Mouse (Mus musculus) forebrain, embryonic 14.5 days (tissue): ENCODE results near the gene Ankzf1. TPM values are rescaled to one million over a fixed set of nuclear protein-coding genes. Genes with fewer than 3 reads are reported as not detected.

Experiments
- ATAC-seq: fragments of 200-750 bp; cut with Nextera tagmentation; 2 replicates; pipeline ENCODE4 v1.8.0; 2017; ENCODE audit warnings: mild to moderate bottlenecking, moderate library complexity
- DNase-seq: peaks from one replicate; pipeline ENCODE4 v3.0.0-alpha.2; 2015; ENCODE audit warnings: low spot score
- H3K27ac ChIP-seq: fragments of 300-500 bp; sonication (generic); 2 replicates; pipeline ENCODE4 v1.5.1; 2014; ENCODE audit warnings: low read depth, mild to moderate bottlenecking, control low read depth, low read length, moderate library complexity
- H3K27me3 ChIP-seq: fragments of 300-500 bp; sonication (generic); replicated peaks from 2 replicates; pipeline ENCODE4 v1.6.1; 2014; ENCODE audit warnings: low read length, control low read depth, mixed read lengths; ENCODE audit not compliant: control insufficient read depth, insufficient read depth
- H3K36me3 ChIP-seq: fragments of 300-500 bp; sonication (generic); 2 replicates; pipeline ENCODE4 v1.6.1; 2014; ENCODE audit warnings: low read length, control low read depth; ENCODE audit not compliant: control insufficient read depth, insufficient read depth
- H3K4me1 ChIP-seq: fragments of 300-500 bp; sonication (generic); 2 replicates; pipeline ENCODE4 v1.6.1; 2014; ENCODE audit warnings: antibody characterized with exemption, low read length, control low read depth; ENCODE audit not compliant: control insufficient read depth, insufficient read depth
- H3K4me2 ChIP-seq: fragments of 300-500 bp; sonication (generic); 2 replicates; pipeline ENCODE4 v1.6.1; 2014; ENCODE audit warnings: mild to moderate bottlenecking, control low read depth, low read length
- H3K4me3 ChIP-seq: fragments of 300-500 bp; sonication (generic); 2 replicates; pipeline ENCODE4 v1.5.1; 2014; ENCODE audit warnings: low read depth, low read length, control low read depth
- H3K9ac ChIP-seq: fragments of 300-500 bp; sonication (generic); 2 replicates; pipeline ENCODE4 v1.6.1; 2014; ENCODE audit warnings: mild to moderate bottlenecking, low read length, control low read depth, moderate library complexity
- H3K9me3 ChIP-seq: fragments of 300-500 bp; sonication (generic); replicated peaks from 2 replicates; pipeline ENCODE4 v1.6.1; 2016; ENCODE audit warnings: low read length, control low read depth, mixed read lengths; ENCODE audit not compliant: control insufficient read depth
- WGBS: fragments of 180-500 bp; shearing (Covaris S2); extraction: QIAGEN DNeasy Blood & Tissue Kit; methylation state at CpG from one replicate; pipeline ENCODE4 v1.1.7; 2014; 5-methylcytosine and 5-hydroxymethylcytosine counted together
- microRNA-seq: library from miRNA; unstranded; fragments of <30 nt; microRNA quantifications from one replicate; pipeline ENCODE4, GENCODE M21; 2016
- polyA plus RNA-seq: library from polyadenylated mRNA; unstranded; fragments of >200 nt; fragmentation: Nextera tagmentation; extraction: Ambion mirVana; gene quantifications from 2 replicates; pipeline ENCODE4 v1.2.1, GENCODE M21; 2014

The Ankzf1 gene
- polyA plus RNA-seq, 1 experiment from 2014 or later = 16.9 TPM

- Histone ChIP-seq H3K27ac (no peak overlapping the region), H3K36me3 (peaks cover 31% of the 10 kb centered on the region), H3K27me3 (no peaks in the 10 kb centered on the region), H3K4me1 (peaks cover 9% of the 10 kb centered on the region; the same call in 1 of the 2 replicates), H3K9ac (no peak overlapping the region), H3K4me2 (no peak overlapping the region), H3K4me3 (no peak overlapping the region), H3K9me3 (no peaks in the 10 kb centered on the region)
- 85% methylated on average over 10 of the region's 10 CpGs for WGBS
- ATAC-seq (no peak), DNase-seq (no peak)
Observed at GRCm38 (mm10) chr1:75239591-75239990, 47.6 kb downstream of the Ankzf1 start.

DNA sequence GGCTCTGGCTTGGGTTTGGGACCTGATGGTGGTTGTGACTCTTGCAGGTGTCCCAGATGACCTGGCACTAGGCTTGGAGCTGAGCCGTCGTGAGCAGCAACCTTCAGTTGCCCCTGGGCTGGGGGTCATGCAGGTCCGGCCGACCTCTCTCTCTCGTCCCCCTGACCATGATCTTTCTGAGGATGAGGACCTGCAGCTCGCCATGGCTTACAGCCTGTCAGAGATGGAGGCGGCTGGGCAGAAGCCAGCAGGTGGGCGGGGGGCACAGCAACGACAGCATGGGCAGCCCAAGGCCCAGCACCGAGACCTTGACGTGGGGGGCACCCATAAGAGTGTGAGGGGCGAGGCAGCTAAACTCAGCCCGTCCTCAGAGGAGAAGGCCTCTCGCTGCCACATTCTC is 51.5 kb downstream of the Ankzf1 start:
- H3K9me3 ChIP-seq = no peaks in the 10 kb centered on the region
- H3K9ac ChIP-seq = no peak overlapping the region
- peaks cover 31% of the 10 kb centered on the region for H3K36me3 ChIP-seq
- no peak overlapping the region for H3K4me3 ChIP-seq
- peaks cover 8% of the 10 kb centered on the region; the same call in 1 of the 2 replicates for H3K4me1 ChIP-seq
- no peak overlapping the region for H3K4me2 ChIP-seq
- H3K27ac ChIP-seq = no peak overlapping the region
- ATAC-seq (no peak), DNase-seq (no peak)
- WGBS = 86% methylated on average over 14 of the region's 14 CpGs
- no peaks in the 10 kb centered on the region for H3K27me3 ChIP-seq

DNA sequence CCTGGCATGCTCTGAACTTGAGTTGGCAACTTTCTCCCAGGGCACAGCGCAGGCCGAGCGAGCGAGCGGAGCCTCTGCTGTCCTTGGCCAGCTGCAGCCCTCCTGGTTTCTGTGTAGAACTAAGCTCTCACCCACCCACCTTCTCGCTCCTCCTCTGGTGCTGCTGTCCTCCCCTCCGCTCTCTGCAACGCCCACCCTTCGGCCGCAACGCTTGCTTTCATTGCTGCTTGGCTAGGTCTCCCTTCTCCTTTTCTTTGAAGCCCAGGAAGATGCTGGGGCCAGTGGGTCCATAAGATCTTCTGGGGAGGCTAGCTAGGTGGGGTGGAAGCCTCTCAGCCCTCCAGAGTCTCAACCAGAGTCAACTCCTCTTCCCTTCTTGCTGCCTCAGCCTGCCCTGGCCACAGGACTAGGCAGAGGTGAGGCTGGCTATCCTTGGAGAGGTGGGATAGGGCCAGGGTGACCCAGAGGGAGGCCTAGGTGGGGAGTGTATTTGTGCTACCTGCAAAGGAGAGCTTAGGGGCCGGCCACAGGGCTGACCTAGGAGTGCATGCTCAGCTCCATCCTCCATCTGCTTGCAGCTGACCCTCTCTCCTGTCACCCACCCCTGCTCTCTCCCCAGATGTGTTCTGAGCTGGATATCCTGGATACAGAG is 52.4 kb downstream of the Ankzf1 start:
- ATAC-seq (no peak; the same call in 1 of the 2 replicates), DNase-seq (no peak)
- no peak overlapping the region for H3K4me3 ChIP-seq
- H3K27me3 ChIP-seq = no peaks in the 10 kb centered on the region
- no peak overlapping the region for H3K27ac ChIP-seq
- no peak overlapping the region for H3K9ac ChIP-seq
- peaks cover 8% of the 10 kb centered on the region; the same call in 1 of the 2 replicates for H3K4me1 ChIP-seq
- WGBS = 87% methylated on average over 12 of the region's 12 CpGs
- H3K36me3 ChIP-seq = peaks cover 31% of the 10 kb centered on the region
- H3K4me2 ChIP-seq = no peak overlapping the region
- H3K9me3 ChIP-seq = no peaks in the 10 kb centered on the region

DNA sequence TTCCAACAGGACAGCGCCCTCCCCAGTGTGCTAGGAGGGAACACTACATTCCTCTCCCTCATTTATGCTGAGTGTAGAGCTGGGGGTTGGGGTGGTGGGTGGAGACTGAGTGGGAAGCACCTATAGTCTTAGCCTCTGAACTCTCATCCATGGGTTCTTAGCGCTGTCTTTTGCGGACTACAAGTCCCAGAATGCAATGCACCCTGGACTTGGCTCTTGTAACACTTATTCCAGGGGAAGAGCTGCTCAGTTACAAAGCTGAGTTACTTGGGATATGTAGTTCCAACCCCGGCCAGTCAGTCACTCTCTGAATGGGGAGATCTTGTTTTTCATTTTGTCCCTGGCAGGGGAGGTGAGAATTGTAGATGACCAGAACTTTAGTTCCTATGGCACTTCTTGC is 52.9 kb downstream of the Ankzf1 start:
- Histone ChIP-seq H3K9me3 (no peaks in the 10 kb centered on the region), H3K9ac (no peak overlapping the region), H3K4me2 (no peak overlapping the region), H3K27ac (no peak overlapping the region), H3K4me1 (peaks cover 8% of the 10 kb centered on the region; the same call in 1 of the 2 replicates), H3K4me3 (no peak overlapping the region), H3K27me3 (no peaks in the 10 kb centered on the region), H3K36me3 (peaks cover 26% of the 10 kb centered on the region)
- DNase-seq (peak; percentile 88), ATAC-seq (peak; percentile 88)
- 12% methylated on average over 4 of the region's 4 CpGs for WGBS

- H3K36me3 ChIP-seq = peaks cover 8% of the 10 kb centered on the region; the same call in 1 of the 2 replicates
- no peaks in the 10 kb centered on the region for H3K9me3 ChIP-seq
- H3K4me3 ChIP-seq = no peak overlapping the region
- H3K4me2 ChIP-seq = no peak overlapping the region
- DNase-seq = no peak
- 83% methylated on average over 16 of the region's 16 CpGs for WGBS
- H3K4me1 ChIP-seq = peaks cover 16% of the 10 kb centered on the region; the same call in 1 of the 2 replicates
- no peaks in the 10 kb centered on the region for H3K27me3 ChIP-seq
- H3K27ac ChIP-seq = no peak overlapping the region
- no peak for ATAC-seq
- H3K9ac ChIP-seq = no peak overlapping the region
Observed at GRCm38 (mm10) chr1:75247071-75247930, 55.4 kb downstream of the Ankzf1 start.

DNA sequence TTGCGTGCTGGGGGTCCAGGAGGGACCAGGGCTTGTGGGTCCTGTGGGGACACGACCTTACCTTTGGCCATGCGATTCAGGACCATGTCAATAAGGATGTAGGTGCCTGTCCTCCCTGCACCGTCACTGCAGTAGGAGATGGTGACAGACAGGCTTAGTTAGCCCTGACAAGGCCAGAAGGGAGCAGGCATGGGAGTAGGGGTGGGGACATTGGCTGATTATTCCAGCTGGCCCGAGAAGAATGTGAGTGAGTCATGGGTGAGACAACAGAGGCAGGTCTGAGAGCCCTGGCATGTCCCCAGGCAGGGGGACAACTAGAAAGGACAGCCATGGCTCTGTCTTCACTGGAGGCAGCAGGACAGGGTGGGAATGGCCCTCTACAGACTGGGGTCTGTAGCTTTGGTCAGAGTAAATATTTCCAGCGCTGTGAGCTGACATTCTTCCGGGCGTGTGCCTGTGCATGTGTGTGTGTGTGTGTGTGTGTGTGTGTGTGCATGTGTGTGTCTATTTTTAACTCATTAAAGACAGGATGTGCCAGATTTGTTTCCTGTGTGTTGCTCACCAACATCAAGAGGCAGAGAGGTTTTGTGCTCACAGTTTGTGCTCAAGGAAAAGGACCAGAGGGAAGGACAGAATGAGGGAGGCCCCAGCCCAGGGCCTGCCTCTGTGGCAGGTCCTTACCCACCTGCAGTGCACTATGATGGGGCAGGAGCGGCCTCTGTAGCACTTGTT is 56.3 kb downstream of the Ankzf1 start:
- WGBS = 50% methylated on average over 9 of the region's 9 CpGs
- Histone ChIP-seq H3K4me1 (peaks cover 16% of the 10 kb centered on the region; the same call in 1 of the 2 replicates), H3K27ac (no peak overlapping the region), H3K4me3 (no peak overlapping the region), H3K27me3 (no peaks in the 10 kb centered on the region), H3K9ac (no peak overlapping the region), H3K4me2 (no peak overlapping the region), H3K36me3 (peaks cover 8% of the 10 kb centered on the region; the same call in 1 of the 2 replicates), H3K9me3 (no peaks in the 10 kb centered on the region)
- no peak for ATAC-seq
- DNase-seq = peak; percentile 28

Small RNAs within 50 kb of the gene (microRNA-seq; reads per million reads assigned to microRNA genes)
- not detected for gene Gm27943

Other genes with a start within 250 kb of the Ankzf1 start
- 0.09 and 0.20 TPM in 2 replicates for gene Ihh, start 240.5 kb upstream of the Ankzf1 start, polyA plus RNA-seq
- gene Nhej1, start 67.0 kb upstream of the Ankzf1 start, polyA plus RNA-seq = 7.9 and 8.8 TPM in 2 replicates
- gene Slc23a3, start 58.3 kb upstream of the Ankzf1 start, polyA plus RNA-seq = not detected in 2 replicates
- 40.4 and 53.6 TPM in 2 replicates for gene Cnppd1, start 49.4 kb upstream of the Ankzf1 start, polyA plus RNA-seq
- 85.6 and 95.6 TPM in 2 replicates for gene Retreg2, start 49.4 kb upstream of the Ankzf1 start, polyA plus RNA-seq
- gene Zfand2b, start 23.5 kb upstream of the Ankzf1 start, polyA plus RNA-seq = 41.2 and 46.8 TPM in 2 replicates
- 26.2 and 30.4 TPM in 2 replicates for gene Abcb6, start 11.8 kb upstream of the Ankzf1 start, polyA plus RNA-seq
- gene Atg9a, start within 50 bp of the Ankzf1 start, polyA plus RNA-seq = 25.5 and 34.1 TPM in 2 replicates
- 13.0 and 14.3 TPM in 2 replicates for gene Glb1l, start 18.7 kb downstream of the Ankzf1 start, polyA plus RNA-seq
- gene Stk16, start 18.7 kb downstream of the Ankzf1 start, polyA plus RNA-seq = 116 and 130 TPM in 2 replicates
- 14.3 and 21.3 TPM in 2 replicates for gene Tuba4a, start 27.7 kb downstream of the Ankzf1 start, polyA plus RNA-seq
- gene A630095N17Rik, start 40.0 kb downstream of the Ankzf1 start, polyA plus RNA-seq = not detected in 2 replicates
- gene Dnajb2, start 44.3 kb downstream of the Ankzf1 start, polyA plus RNA-seq = 21.5 and 24.3 TPM in 2 replicates
- gene Ptprn, start 72.4 kb downstream of the Ankzf1 start, polyA plus RNA-seq = 5.1 and 8.0 TPM in 2 replicates
- 62.4 and 68.1 TPM in 2 replicates for gene Resp18, start 86.3 kb downstream of the Ankzf1 start, polyA plus RNA-seq
- 160 and 178 TPM in 2 replicates for gene Dnpep, start 125.8 kb downstream of the Ankzf1 start, polyA plus RNA-seq
- 1.3 and 1.4 TPM in 2 replicates for gene Des, start 168.2 kb downstream of the Ankzf1 start, polyA plus RNA-seq
- gene Speg, start 183.1 kb downstream of the Ankzf1 start, polyA plus RNA-seq = 8.3 and 8.8 TPM in 2 replicates
- 72.4 and 76.0 TPM in 2 replicates for gene Gmppa, start 243.8 kb downstream of the Ankzf1 start, polyA plus RNA-seq